Mouse (Mus musculus) bone marrow macrophage, adult 2 months (primary cell): ENCODE data around the gene Sec22b.

Experiments used
- CTCF ChIP-seq: IDR thresholded peaks from 2 replicates; pipeline ENCODE4 v1.5.1; 2012; ENCODE audit warnings: low read depth, mild to moderate bottlenecking, low read length, moderate library complexity
- POLR2A ChIP-seq: IDR thresholded peaks from 2 replicates; pipeline ENCODE4 v1.6.1; 2012; ENCODE audit warnings: mild to moderate bottlenecking, low read depth, low read length, borderline replicate concordance

- TF ChIP-seq CTCF (no peak), POLR2A (no peak)
Measured at GRCm38 (mm10) chr3:97951134-97951533, 50.1 kb downstream of the Sec22b start.
